Mouse (Mus musculus) heart, embryonic 13.5 days (tissue): ENCODE measurements around the gene Pfkfb3. TPM values are rescaled to one million over a fixed set of nuclear protein-coding genes. Genes with fewer than 3 reads are reported as not detected.

Experiments used
- ATAC-seq: fragments of 200-750 bp; cut with Nextera tagmentation; 2 replicates; pipeline ENCODE4 v1.8.0; 2017; ENCODE audit warnings: moderate TSS enrichment; ENCODE audit not compliant: insufficient number of reproducible peaks, low FRiP score, low TSS enrichment; ENCODE audit errors: extremely low read depth
- H3K27ac ChIP-seq: fragments of 300-500 bp; sonication (generic); replicated peaks from 2 replicates; pipeline ENCODE4 v1.5.1; 2015; ENCODE audit warnings: moderate library complexity, mild to moderate bottlenecking, inconsistent platforms
- H3K27me3 ChIP-seq: fragments of 300-500 bp; sonication (generic); replicated peaks from 2 replicates; pipeline ENCODE4 v1.6.1; 2015; ENCODE audit warnings: mild to moderate bottlenecking, inconsistent platforms
- H3K36me3 ChIP-seq: fragments of 300-500 bp; sonication (generic); 2 replicates; pipeline ENCODE4 v1.6.1; 2015; ENCODE audit warnings: mild to moderate bottlenecking, inconsistent platforms
- H3K4me1 ChIP-seq: fragments of 300-500 bp; sonication (generic); 2 replicates; pipeline ENCODE4 v1.6.1; 2015; ENCODE audit warnings: inconsistent platforms
- H3K4me2 ChIP-seq: fragments of 300-500 bp; sonication (generic); 2 replicates; pipeline ENCODE4 v1.6.1; 2015; ENCODE audit warnings: inconsistent platforms, mild to moderate bottlenecking, moderate library complexity
- H3K4me3 ChIP-seq: fragments of 300-500 bp; sonication (generic); 2 replicates; pipeline ENCODE4 v1.5.1; 2015; ENCODE audit warnings: moderate library complexity, mild to moderate bottlenecking, inconsistent platforms
- H3K9ac ChIP-seq: fragments of 300-500 bp; sonication (generic); 2 replicates; pipeline ENCODE4 v1.6.1; 2015; ENCODE audit warnings: inconsistent platforms, mild to moderate bottlenecking, moderate library complexity
- H3K9me3 ChIP-seq: fragments of 300-500 bp; sonication (generic); 2 replicates; pipeline ENCODE4 v1.6.1; 2016; ENCODE audit warnings: inconsistent platforms
- WGBS: fragments of 180-500 bp; shearing (Covaris S2); methylation state at CpG from one replicate; pipeline ENCODE4 v1.1.7; 2015; ENCODE audit warnings: mixed read lengths; 5-methylcytosine and 5-hydroxymethylcytosine counted together
- polyA plus RNA-seq: library from polyadenylated mRNA; unstranded; fragments of >200 nt; fragmentation: Nextera tagmentation; extraction: Ambion mirVana; gene quantifications from 2 replicates; pipeline ENCODE4 v1.2.1, GENCODE M21; 2015

The Pfkfb3 gene
- polyA plus RNA-seq, 1 experiment from 2014 or later, result 12.8 TPM

DNA sequence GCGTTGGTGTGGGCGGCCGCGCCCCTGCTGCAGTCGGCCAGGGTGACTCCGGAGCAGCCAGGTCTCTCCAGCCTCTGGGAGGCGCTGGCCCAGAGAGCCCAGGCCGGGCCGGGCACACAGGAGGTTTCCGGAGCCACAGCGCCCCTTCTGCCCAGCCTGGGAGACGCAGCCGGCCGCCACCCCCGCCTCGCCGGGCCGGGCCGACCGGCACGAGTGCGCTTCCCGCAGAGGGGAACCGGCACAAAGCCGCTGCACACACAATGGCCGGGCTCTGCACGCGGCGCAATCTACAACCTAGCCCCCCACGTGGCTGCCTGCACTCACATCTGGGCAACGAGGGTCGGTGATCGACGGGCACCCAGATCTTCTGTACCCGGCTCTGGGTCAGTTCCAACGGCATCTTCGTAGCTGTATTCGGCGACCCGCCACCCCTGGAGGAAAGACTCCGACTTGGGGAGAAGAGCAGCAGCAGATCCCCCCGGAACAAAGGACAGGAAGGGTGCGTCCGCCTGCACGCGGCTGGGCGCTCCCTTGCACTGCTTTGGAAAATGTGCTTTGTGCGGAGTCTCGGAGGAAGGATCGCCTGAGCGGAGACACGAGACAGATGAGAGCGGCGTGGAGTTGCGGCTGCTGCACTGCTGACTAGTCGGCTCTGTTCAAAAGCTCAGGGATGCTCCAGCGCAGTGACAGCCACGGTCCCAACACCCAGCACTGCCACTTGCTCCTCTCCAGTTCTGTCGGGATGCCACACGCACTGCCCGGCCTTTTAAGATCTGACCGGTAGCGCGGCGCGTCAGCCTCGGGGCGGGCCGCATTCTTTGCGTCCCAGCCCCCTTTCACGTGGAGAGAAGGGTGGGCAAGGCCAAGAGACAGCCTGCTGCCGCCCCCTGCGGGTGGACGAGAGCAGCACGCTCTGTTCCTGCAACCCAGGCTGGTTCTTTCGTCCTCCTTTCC lies 52.3 kb downstream of the Pfkfb3 start:
- WGBS, result under 1% methylated on average over 76 of the region's 76 CpGs
- Histone ChIP-seq H3K4me2 (peak overlapping the region; percentile 83), H3K27me3 (no peaks in the 10 kb centered on the region), H3K4me3 (peak overlapping the region; percentile 75), H3K9ac (peak overlapping the region; percentile 92), H3K9me3 (no peaks in the 10 kb centered on the region), H3K4me1 (peaks cover 53% of the 10 kb centered on the region), H3K36me3 (peaks cover 19% of the 10 kb centered on the region), H3K27ac (peak overlapping the region; percentile 96)
- ATAC-seq, result peak; percentile 66

- Histone ChIP-seq H3K9ac (peak overlapping the region; percentile 92), H3K4me2 (peak overlapping the region; percentile 83), H3K27me3 (no peaks in the 10 kb centered on the region), H3K9me3 (no peaks in the 10 kb centered on the region), H3K36me3 (peaks cover 19% of the 10 kb centered on the region), H3K27ac (peak overlapping the region; percentile 96), H3K4me1 (peaks cover 57% of the 10 kb centered on the region), H3K4me3 (peak overlapping the region; percentile 75)
- WGBS, result 6% methylated on average over 8 of the region's 8 CpGs
- no peak for ATAC-seq
Observed at GRCm38 (mm10) chr2:11500666-11501065, 53.2 kb downstream of the Pfkfb3 start.

DNA sequence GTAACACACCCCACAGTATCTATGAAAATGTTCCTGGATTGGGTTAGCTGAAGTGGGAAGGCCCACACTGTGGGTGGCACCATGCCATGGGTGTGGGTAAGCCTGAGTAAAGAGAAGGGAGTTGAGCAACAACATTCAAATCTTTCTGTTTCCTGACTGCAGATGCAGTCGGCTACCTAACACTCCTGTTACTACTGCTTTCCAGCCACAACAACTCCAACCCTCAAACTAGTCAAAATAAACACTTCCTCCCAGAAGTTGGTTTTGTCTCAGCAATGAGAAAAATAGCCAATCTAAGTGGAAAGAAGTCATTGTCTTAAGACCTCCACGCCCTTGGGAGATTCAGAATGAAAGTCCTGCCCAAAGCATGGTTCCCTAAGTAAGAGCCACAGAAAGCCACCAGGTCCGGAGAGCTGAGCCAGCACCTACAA lies 57.3 kb downstream of the Pfkfb3 start:
- H3K4me2 ChIP-seq, result no peak overlapping the region
- H3K9me3 ChIP-seq, result no peaks in the 10 kb centered on the region
- no peak overlapping the region for H3K9ac ChIP-seq
- no peaks in the 10 kb centered on the region for H3K27me3 ChIP-seq
- 65% methylated on average over 3 of the region's 3 CpGs for WGBS
- H3K36me3 ChIP-seq, result peaks cover 48% of the 10 kb centered on the region
- H3K4me3 ChIP-seq, result no peak overlapping the region
- H3K27ac ChIP-seq, result no peak overlapping the region
- ATAC-seq, result no peak
- peaks cover 48% of the 10 kb centered on the region for H3K4me1 ChIP-seq

DNA sequence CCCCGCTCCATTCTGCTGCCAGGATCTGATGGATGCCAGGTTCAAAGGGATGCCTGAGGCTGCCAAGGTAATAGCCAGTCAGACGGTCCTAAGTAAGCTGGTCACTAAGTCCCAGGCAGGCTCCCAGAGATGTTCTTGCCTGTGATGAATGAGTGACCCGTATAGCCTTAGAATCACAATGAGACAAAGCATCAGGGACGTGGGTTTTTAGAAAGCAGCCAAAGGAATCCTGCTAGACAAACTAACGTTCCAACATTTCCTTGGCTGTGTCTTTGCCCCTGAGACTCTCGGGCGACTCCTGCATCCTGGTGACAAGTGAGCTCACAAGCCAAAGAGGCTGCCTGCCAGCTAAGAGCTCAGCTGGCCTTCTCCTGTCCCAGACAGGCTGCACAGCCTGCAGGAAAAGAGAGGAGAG lies 59.0 kb downstream of the Pfkfb3 start:
- Histone ChIP-seq H3K27ac (peak overlapping the region; percentile 26; the same call in 1 of the 2 replicates), H3K9me3 (no peaks in the 10 kb centered on the region), H3K27me3 (no peaks in the 10 kb centered on the region), H3K4me2 (no peak overlapping the region), H3K4me1 (peaks cover 38% of the 10 kb centered on the region), H3K36me3 (peaks cover 65% of the 10 kb centered on the region), H3K4me3 (no peak overlapping the region), H3K9ac (no peak overlapping the region)
- 0 out of 2 replicates have a peak, but pooled peaks have one; percentile 16 for ATAC-seq
- WGBS, result 66% methylated on average over 7 of the region's 7 CpGs

DNA sequence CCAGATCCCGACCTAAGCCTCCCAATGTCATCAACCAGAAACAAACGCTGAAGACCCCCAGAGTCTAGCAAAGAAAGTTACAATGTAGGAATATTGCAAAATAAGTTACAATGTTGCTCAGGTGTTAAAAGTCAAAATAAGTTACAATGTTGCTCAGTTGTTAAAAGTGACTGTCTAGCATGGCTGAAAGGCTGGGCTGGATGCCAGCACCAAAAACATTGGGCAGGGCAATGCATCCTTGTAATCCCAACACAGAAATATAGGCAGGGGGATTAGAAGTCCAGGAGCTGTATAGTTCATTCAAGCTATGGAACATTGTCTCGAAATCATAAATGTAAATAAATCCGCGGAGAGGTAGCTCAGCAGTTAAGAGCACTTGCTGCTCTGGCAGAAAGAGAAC lies 61.0 kb downstream of the Pfkfb3 start:
- H3K27ac ChIP-seq, result no peak overlapping the region
- WGBS, result 86% methylated on average over 5 of the region's 5 CpGs
- H3K4me1 ChIP-seq, result peaks cover 24% of the 10 kb centered on the region
- H3K9ac ChIP-seq, result no peak overlapping the region
- no peak for ATAC-seq
- peaks cover 78% of the 10 kb centered on the region for H3K36me3 ChIP-seq
- H3K9me3 ChIP-seq, result no peaks in the 10 kb centered on the region
- no peak overlapping the region for H3K4me3 ChIP-seq
- H3K27me3 ChIP-seq, result no peaks in the 10 kb centered on the region
- H3K4me2 ChIP-seq, result no peak overlapping the region

DNA sequence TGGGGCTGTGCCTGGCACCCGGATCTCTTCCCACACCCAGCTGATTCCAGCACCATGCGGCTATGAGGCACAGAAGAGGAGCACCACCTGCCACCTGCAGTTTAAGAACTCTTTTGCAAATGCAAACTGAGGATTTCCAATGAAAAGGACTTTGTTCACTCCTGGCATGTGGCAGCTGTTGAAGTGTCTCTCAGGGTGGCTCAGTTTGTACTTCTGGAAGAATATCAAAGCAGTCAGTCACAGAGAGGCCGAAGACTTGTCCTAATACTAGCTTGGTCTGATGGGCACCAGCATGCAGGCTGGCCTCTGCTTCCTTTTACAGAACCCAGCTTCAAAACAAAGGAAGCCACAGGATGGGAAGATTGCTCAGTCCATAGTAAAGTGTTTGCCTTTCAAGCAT lies 62.4 kb downstream of the Pfkfb3 start:
- no peak overlapping the region for H3K9ac ChIP-seq
- peaks cover 79% of the 10 kb centered on the region for H3K36me3 ChIP-seq
- H3K27me3 ChIP-seq, result no peaks in the 10 kb centered on the region
- H3K9me3 ChIP-seq, result no peaks in the 10 kb centered on the region
- H3K4me1 ChIP-seq, result peaks cover 15% of the 10 kb centered on the region
- H3K4me2 ChIP-seq, result no peak overlapping the region
- WGBS, result 85% methylated on average over 3 of the region's 3 CpGs
- no peak overlapping the region for H3K4me3 ChIP-seq
- no peak for ATAC-seq
- H3K27ac ChIP-seq, result no peak overlapping the region

GRCm38 (mm10) chr2:11490554-11490953 lies 63.3 kb downstream of the Pfkfb3 start:
- peaks cover 88% of the 10 kb centered on the region for H3K36me3 ChIP-seq

DNA sequence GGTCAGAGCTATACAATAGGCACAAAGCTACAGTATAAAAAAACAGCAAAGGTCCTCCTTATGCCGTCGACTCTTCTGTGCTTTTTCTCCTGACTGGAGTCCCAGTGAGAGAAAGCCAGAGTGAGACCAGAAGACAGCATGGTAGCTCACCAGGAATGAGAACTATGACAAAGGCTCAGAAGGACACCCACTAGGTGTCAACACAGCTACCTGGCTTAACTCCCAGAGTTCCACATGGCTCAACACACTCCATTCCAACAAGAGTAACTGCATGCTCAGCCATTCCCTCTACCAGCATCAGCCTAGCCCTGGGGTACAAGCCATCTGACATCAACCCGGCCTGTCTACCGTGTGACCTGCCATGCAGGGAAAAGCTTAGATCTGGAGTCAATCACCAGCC lies 70.7 kb downstream of the Pfkfb3 start:
- ATAC-seq, result no peak
- Histone ChIP-seq H3K27me3 (no peaks in the 10 kb centered on the region), H3K4me3 (no peak overlapping the region), H3K27ac (no peak overlapping the region), H3K9me3 (no peaks in the 10 kb centered on the region), H3K9ac (no peak overlapping the region), H3K4me1 (no peaks in the 10 kb centered on the region), H3K4me2 (no peak overlapping the region), H3K36me3 (peaks cover 100% of the 10 kb centered on the region)
- 72% methylated on average over 4 of the region's 4 CpGs for WGBS

More at GRCm38 (mm10) chr2:11490554-11490953, 63.3 kb downstream of the Pfkfb3 start:
- WGBS, result 83% methylated on average over 4 of the region's 4 CpGs
- Histone ChIP-seq H3K9me3 (no peaks in the 10 kb centered on the region), H3K4me3 (no peak overlapping the region), H3K4me1 (peaks cover 10% of the 10 kb centered on the region), H3K9ac (no peak overlapping the region), H3K4me2 (no peak overlapping the region), H3K27me3 (no peaks in the 10 kb centered on the region), H3K27ac (no peak overlapping the region)
- no peak for ATAC-seq

DNA sequence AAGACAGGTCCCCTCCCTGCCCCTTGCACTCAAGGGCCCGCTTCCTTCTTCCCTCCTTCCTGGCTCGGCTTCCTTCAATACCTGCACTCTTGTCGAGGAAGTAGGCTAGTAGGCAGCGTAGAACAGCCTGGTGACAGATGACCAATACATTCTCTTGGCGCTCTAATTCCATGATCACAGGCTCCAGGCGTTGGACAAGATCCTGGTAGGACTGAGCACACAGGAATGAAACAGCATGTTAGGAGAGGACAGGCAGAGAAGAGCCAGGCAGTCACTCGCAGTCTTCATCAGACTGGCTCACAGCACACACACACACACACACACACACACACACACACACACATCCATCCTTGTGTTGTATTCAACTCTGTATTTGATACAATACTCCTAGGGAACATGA lies 71.5 kb downstream of the Pfkfb3 start:
- WGBS, result 79% methylated on average over 7 of the region's 7 CpGs
- Histone ChIP-seq H3K36me3 (peaks cover 100% of the 10 kb centered on the region), H3K9ac (no peak overlapping the region), H3K4me1 (no peaks in the 10 kb centered on the region), H3K4me3 (no peak overlapping the region), H3K9me3 (no peaks in the 10 kb centered on the region), H3K27me3 (no peaks in the 10 kb centered on the region), H3K4me2 (no peak overlapping the region), H3K27ac (no peak overlapping the region)
- no peak for ATAC-seq

DNA sequence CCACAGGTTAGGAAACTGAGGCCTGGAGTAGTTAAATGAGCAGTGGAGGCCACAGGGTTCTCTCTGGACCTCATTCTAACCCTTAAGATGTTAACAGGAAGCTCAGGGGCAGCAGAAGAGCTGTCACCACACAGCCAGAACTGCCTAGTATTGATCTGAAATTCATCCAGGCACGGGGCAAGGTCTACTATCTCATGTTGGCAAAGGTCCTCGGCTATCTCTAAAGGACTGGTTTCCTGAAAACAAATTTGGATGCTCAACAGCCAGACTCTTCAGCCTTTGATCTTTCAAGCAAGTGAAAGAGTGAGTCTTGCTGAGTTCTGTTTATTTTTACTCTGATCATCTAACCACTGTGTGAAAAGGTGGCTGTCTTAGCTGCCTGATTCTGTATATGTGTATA lies 74.9 kb downstream of the Pfkfb3 start:
- no peak overlapping the region for H3K4me3 ChIP-seq
- no peaks in the 10 kb centered on the region for H3K9me3 ChIP-seq
- H3K27me3 ChIP-seq, result no peaks in the 10 kb centered on the region
- no peak for ATAC-seq
- no peaks in the 10 kb centered on the region for H3K4me1 ChIP-seq
- H3K9ac ChIP-seq, result no peak overlapping the region
- no peak overlapping the region for H3K4me2 ChIP-seq
- 42% methylated on average over 2 of the region's 2 CpGs for WGBS
- H3K36me3 ChIP-seq, result peaks cover 100% of the 10 kb centered on the region
- H3K27ac ChIP-seq, result no peak overlapping the region

DNA sequence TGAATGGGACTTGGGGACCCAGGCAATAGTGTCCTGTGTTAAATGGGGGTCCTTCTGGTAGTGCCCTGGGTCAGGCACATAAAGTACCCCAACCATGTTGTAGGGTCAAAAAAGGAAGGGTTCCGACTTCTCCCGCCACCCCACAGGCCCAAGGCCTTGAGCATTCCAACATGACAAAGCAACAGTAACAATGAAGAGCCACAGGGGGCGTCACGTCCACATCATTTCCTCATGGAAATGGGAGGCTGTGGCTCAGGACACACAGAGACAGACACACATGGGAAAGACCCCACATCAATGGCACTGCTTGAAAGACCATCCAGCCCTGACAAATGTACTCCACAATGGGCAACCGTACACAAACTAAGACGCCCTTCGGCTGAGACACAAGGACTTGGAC lies 78.6 kb downstream of the Pfkfb3 start:
- 93% methylated on average over 7 of the region's 7 CpGs for WGBS
- H3K36me3 ChIP-seq, result peaks cover 98% of the 10 kb centered on the region

More for the DNA sequence above, 78.6 kb downstream of the Pfkfb3 start:
- Histone ChIP-seq H3K27me3 (no peaks in the 10 kb centered on the region), H3K9me3 (no peaks in the 10 kb centered on the region), H3K27ac (no peak overlapping the region), H3K4me3 (no peak overlapping the region), H3K9ac (no peak overlapping the region), H3K4me1 (no peaks in the 10 kb centered on the region), H3K4me2 (no peak overlapping the region)
- ATAC-seq, result no peak
